Mouse (Mus musculus) megakaryocyte progenitor cell, adult 5-6 weeks (primary cell): Measurements from ENCODE around the gene Gm36245. TPM values are rescaled to one million over a fixed set of nuclear protein-coding genes. Genes with fewer than 3 reads are reported as not detected.

Experiments
- total RNA-seq, 2 experiments: library from RNA; stranded (forward) in 1 of 2; stranded (reverse) in 1 of 2; fragments of 157-497, 149-512 nt in 1 of 2; fragments of 200-1000 nt in 1 of 2; gene quantifications; 2 replicates each; pipeline versions ENCODE4 v1.2.3 to v1.2.4; 2015 to 2017

Gm36245 gene
- total RNA-seq, 2 experiments from 2014 or later = not detected

Other genes with a start within 250 kb of the Gm36245 start
- not detected in 2 replicates for gene Apol7a, start 200.1 kb upstream of the Gm36245 start, total RNA-seq (2015)
- gene Apol7a, start 200.1 kb upstream of the Gm36245 start, total RNA-seq (2017) = not detected in 2 replicates
- not detected in 2 replicates for gene Apol9a, start 188.1 kb upstream of the Gm36245 start, total RNA-seq (2015)
- gene Apol9a, start 188.1 kb upstream of the Gm36245 start, total RNA-seq (2017) = not detected in 2 replicates
- gene Apol7b, start 151.8 kb upstream of the Gm36245 start, total RNA-seq (2015) = not detected in 2 replicates
- not detected in 2 replicates for gene Apol7b, start 151.8 kb upstream of the Gm36245 start, total RNA-seq (2017)
- not detected in 2 replicates for gene Apol10a, start 122.2 kb upstream of the Gm36245 start, total RNA-seq (2015)
- gene Apol10a, start 122.2 kb upstream of the Gm36245 start, total RNA-seq (2017) = not detected in 2 replicates
- gene Apol11a, start 91.0 kb upstream of the Gm36245 start, total RNA-seq (2015) = not detected in 2 replicates
- not detected in 2 replicates for gene Apol11a, start 91.0 kb upstream of the Gm36245 start, total RNA-seq (2017)
- not detected in 2 replicates for gene Apol7c, start 65.9 kb upstream of the Gm36245 start, total RNA-seq (2015)
- not detected in 2 replicates for gene Apol7c, start 65.9 kb upstream of the Gm36245 start, total RNA-seq (2017)
- gene 1700025B11Rik, start 37.4 kb upstream of the Gm36245 start, total RNA-seq (2015) = not detected in 2 replicates
- gene 1700025B11Rik, start 37.4 kb upstream of the Gm36245 start, total RNA-seq (2017) = not detected in 2 replicates
- not detected in 2 replicates for gene Apol10b, start 3.1 kb upstream of the Gm36245 start, total RNA-seq (2015)
- not detected in 2 replicates for gene Apol10b, start 3.1 kb upstream of the Gm36245 start, total RNA-seq (2017)
- not detected in 2 replicates for gene Apol11b, start 44.0 kb downstream of the Gm36245 start, total RNA-seq (2015)
- gene Apol11b, start 44.0 kb downstream of the Gm36245 start, total RNA-seq (2017) = not detected in 2 replicates
- gene Apol7e, start 99.6 kb downstream of the Gm36245 start, total RNA-seq (2015) = 0.94 TPM in 1 of 2 replicates, not detected in the other
- gene Apol7e, start 99.6 kb downstream of the Gm36245 start, total RNA-seq (2017) = 0.07 TPM in 1 of 2 replicates, not detected in the other
- gene Apol9b, start 129.8 kb downstream of the Gm36245 start, total RNA-seq (2015) = not detected in 2 replicates
- gene Apol9b, start 129.8 kb downstream of the Gm36245 start, total RNA-seq (2017) = not detected in 2 replicates
- gene Apol8, start 157.7 kb downstream of the Gm36245 start, total RNA-seq (2015) = 0.05 and 1.8 TPM in 2 replicates
- 0.14 and 0.50 TPM in 2 replicates for gene Apol8, start 157.7 kb downstream of the Gm36245 start, total RNA-seq (2017)
- 167 and 191 TPM in 2 replicates for gene Myh9, start 242.9 kb downstream of the Gm36245 start, total RNA-seq (2015)
- 238 and 338 TPM in 2 replicates for gene Myh9, start 242.9 kb downstream of the Gm36245 start, total RNA-seq (2017)